Mouse (Mus musculus) stomach, postnatal 0 days (tissue): ENCODE data around the gene Gm11273. TPM values are rescaled to one million over a fixed set of nuclear protein-coding genes. Genes with fewer than 3 reads are reported as not detected.
"Not testable (repeated sequence)": the region's sequence is repeated elsewhere in the genome, so short reads cannot be mapped to it uniquely, and the experiment has no call there.

Source experiments
- ATAC-seq: fragments of 200-750 bp; cut with Nextera tagmentation; 2 replicates; pipeline ENCODE4 v1.8.0; 2017; ENCODE audit not compliant: low FRiP score, low TSS enrichment
- DNase-seq: peaks from one replicate; pipeline ENCODE4 v3.0.0-alpha.2; 2016; ENCODE audit warnings: low spot score
- H3K27ac ChIP-seq: fragments of 300-500 bp; sonication (generic); replicated peaks from 2 replicates; pipeline ENCODE4 v1.5.1; 2014; ENCODE audit warnings: mild to moderate bottlenecking, control low read depth
- H3K27me3 ChIP-seq: fragments of 300-500 bp; sonication (generic); 2 replicates; pipeline ENCODE4 v1.6.1; 2014; ENCODE audit warnings: low read length; ENCODE audit not compliant: control insufficient read depth, insufficient read depth
- H3K36me3 ChIP-seq: fragments of 300-500 bp; sonication (generic); 2 replicates; pipeline ENCODE4 v1.6.1; 2014; ENCODE audit warnings: low read length, mixed read lengths; ENCODE audit not compliant: control insufficient read depth, insufficient read depth
- H3K4me1 ChIP-seq: fragments of 300-500 bp; sonication (generic); replicated peaks from 2 replicates; pipeline ENCODE4 v1.6.1; 2014; ENCODE audit warnings: antibody characterized with exemption; ENCODE audit not compliant: control insufficient read depth, insufficient read depth
- H3K4me2 ChIP-seq: fragments of 300-500 bp; sonication (generic); replicated peaks from 2 replicates; pipeline ENCODE4 v1.6.1; 2014; ENCODE audit warnings: low read depth, mild to moderate bottlenecking, control low read depth, moderate library complexity
- H3K4me3 ChIP-seq: fragments of 300-500 bp; sonication (generic); 2 replicates; pipeline ENCODE4 v1.5.1; 2014; ENCODE audit warnings: low read depth, low read length, control low read depth
- H3K9ac ChIP-seq: fragments of 300-500 bp; sonication (generic); 2 replicates; pipeline ENCODE4 v1.6.1; 2014; ENCODE audit warnings: mild to moderate bottlenecking, low read length, control low read depth, mixed read lengths
- H3K9me3 ChIP-seq: fragments of 300-500 bp; sonication (generic); 2 replicates; pipeline ENCODE4 v1.6.1; 2016; ENCODE audit warnings: low read length; ENCODE audit not compliant: control insufficient read depth
- CTCF ChIP-seq: IDR thresholded peaks from 2 replicates; pipeline ENCODE4 v1.5.1; 2016; ENCODE audit warnings: antibody characterized with exemption, low read depth, mild to moderate bottlenecking, moderate library complexity
- EP300 ChIP-seq: optimal IDR thresholded peaks from 2 replicates; pipeline ENCODE3; 2016; ENCODE audit warnings: antibody characterized with exemption
- WGBS: fragments of 180-500 bp; shearing (Covaris S2); extraction: QIAGEN DNeasy Blood & Tissue Kit; methylation state at CpG from one replicate; pipeline ENCODE4 v1.1.7; 2014; 5-methylcytosine and 5-hydroxymethylcytosine counted together
- polyA plus RNA-seq: library from polyadenylated mRNA; unstranded; fragments of >200 nt; fragmentation: Nextera tagmentation; extraction: Ambion mirVana; gene quantifications from 2 replicates; pipeline ENCODE4 v1.2.1, GENCODE M21; 2015

The Gm11273 gene
- polyA plus RNA-seq, 1 experiment from 2014 or later: 12.3 TPM

DNA sequence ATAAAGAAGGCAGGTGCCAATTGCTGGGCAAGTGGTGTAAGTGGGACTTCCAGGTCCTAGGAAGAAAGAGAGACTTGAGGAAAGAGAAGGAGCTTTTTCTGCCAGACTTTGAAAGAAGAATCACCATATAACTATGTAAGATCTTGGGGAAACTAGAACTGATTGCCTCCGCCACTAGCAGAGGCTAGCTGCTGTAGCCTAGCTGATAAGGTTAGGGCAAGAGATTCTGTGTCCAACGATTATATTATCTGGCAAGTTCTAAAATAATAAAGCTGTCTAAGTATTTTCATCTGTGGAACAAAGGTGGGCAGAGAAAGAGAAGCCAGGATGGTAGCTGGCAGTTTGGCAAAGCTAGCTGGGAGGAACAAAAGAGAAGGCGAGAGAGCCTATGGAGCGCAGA, 28.8 kb downstream of the Gm11273 start:
- Histone ChIP-seq H3K9ac (no peak overlapping the region), H3K27me3 (no peaks in the 10 kb centered on the region), H3K4me2 (no peak overlapping the region), H3K9me3 (no peaks in the 10 kb centered on the region), H3K36me3 (no peaks in the 10 kb centered on the region), H3K27ac (no peak overlapping the region), H3K4me1 (no peaks in the 10 kb centered on the region), H3K4me3 (no peak overlapping the region)
- no peak for DNase-seq
- no peak for TF ChIP-seq EP300
- TF ChIP-seq CTCF: no peak
- 40% methylated on average over 4 of the region's 4 CpGs for WGBS
- ATAC-seq: no peak

DNA sequence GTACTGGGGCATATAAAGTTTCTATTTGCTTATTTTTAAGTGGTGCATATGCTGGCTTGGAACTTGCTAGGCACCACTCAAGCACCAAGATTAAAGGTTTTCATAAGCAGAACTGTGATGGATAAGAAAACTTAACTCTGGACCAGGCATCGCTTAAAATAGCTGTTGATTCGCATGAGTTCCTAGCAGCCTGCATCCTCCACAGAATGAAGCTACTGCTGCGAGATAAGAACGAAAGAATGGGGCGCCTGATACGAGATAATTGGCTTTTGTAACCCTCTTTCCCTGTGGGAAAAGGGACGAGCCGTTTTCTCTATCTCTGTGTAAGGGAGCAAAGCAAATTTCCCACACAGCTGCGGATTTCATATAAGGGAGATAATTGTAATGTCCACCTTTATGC, 32.1 kb downstream of the Gm11273 start:
- no peaks in the 10 kb centered on the region for H3K27me3 ChIP-seq
- no peak overlapping the region for H3K4me3 ChIP-seq
- no peak overlapping the region for H3K4me2 ChIP-seq
- DNase-seq: no peak
- H3K9me3 ChIP-seq: no peaks in the 10 kb centered on the region
- H3K9ac ChIP-seq: no peak overlapping the region
- WGBS: 40% methylated on average over 9 of the region's 9 CpGs
- TF ChIP-seq CTCF: no peak
- TF ChIP-seq EP300: no peak
- no peak for ATAC-seq
- H3K27ac ChIP-seq: no peak overlapping the region
- H3K4me1 ChIP-seq: no peaks in the 10 kb centered on the region
- no peaks in the 10 kb centered on the region for H3K36me3 ChIP-seq

DNA sequence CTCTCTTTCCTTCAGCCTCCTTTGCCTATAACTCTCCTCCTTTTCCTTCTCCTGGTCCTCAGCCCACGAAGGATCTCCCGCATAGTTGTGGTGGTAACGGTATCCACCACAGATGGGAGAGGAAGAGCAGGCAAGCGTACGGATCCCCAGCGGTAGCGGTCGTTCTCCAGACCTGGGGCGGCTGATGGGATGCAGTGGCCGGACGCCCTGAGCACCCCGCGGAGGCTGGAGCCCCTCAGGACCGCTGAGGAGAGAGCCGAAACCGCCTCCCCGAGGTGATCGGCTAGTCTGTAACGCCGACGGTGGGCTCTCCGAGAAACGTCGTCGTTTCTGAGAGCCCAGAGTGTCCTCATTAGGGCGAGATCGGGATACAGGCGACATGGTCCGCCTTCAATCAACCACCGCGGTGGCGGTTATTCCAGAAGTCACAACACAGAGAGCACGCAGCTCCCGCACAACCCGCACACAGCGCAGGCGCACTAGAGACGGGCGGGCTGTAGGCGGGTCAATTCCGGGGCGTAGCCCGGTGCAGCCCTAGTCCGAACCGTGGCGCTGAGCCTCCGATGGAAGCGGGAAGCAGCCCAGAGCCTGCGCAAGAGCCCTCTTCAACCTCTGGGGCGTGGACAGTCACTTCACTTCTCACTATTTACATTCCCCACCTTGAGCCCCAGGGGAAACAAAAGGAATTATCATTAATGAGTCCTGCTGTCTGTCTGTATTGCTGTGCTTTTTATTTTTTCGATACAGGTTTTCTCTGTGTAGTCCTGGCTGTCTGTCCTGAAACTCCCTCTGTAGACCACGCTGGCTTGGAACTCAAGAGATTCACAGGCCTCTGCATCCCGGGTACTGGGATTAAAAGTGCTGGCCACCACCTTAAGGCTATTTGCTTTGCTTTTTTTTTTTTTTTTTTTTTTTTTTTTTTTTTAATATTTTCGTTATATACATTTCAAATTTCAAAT, 32.9 kb downstream of the Gm11273 start, which contains the start of gene Nkapl:
Gene Nkapl, minus strand, starts transcription at position 449 of the 959 bp plus-strand sequence.
- Histone ChIP-seq H3K27me3 (no peaks in the 10 kb centered on the region), H3K27ac (peak within 1 kb of the TSS; percentile 49; the same call in 1 of the 2 replicates), H3K4me1 (no peaks in the 10 kb centered on the region), H3K9me3 (no peaks in the 10 kb centered on the region), H3K9ac (peak within 1 kb of the TSS; percentile 68), H3K4me3 (peak within 1 kb of the TSS; percentile 66), H3K4me2 (peak within 1 kb of the TSS; percentile 94), H3K36me3 (no peaks in the 10 kb centered on the region)
- peak; percentile 98 for ATAC-seq
- peak; percentile 91 for DNase-seq
- WGBS: 2% methylated on average over 54 of the region's 54 CpGs
- no peak for TF ChIP-seq EP300

DNA sequence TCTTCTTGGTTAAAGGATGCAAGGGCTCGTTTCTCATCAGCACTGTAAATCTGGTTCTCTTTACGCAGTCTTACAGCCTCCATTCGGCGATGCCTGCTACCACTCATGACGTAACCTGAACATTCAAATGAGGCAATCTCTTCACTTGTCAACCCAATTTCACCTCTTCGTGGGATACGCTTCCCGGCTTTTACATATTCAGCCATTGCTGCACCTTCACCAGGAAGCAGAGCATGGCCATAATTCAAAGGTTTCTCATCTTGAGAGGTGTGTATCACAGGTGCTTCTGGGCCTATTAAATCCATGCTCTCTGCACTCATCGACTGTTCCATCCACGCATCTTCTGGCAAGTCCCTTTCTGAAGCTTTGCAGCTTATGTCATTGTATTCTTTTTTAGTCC, 33.9 kb downstream of the Gm11273 start:
- DNase-seq (no peak), ATAC-seq (no peak)
- Histone ChIP-seq H3K9me3 (no peaks in the 10 kb centered on the region), H3K27ac (no peak overlapping the region), H3K9ac (no peak overlapping the region), H3K4me1 (no peaks in the 10 kb centered on the region), H3K27me3 (no peaks in the 10 kb centered on the region), H3K4me2 (no peak overlapping the region), H3K36me3 (no peaks in the 10 kb centered on the region), H3K4me3 (no peak overlapping the region)
- 88% methylated on average over 10 of the region's 10 CpGs for WGBS
- no peak for TF ChIP-seq CTCF

DNA sequence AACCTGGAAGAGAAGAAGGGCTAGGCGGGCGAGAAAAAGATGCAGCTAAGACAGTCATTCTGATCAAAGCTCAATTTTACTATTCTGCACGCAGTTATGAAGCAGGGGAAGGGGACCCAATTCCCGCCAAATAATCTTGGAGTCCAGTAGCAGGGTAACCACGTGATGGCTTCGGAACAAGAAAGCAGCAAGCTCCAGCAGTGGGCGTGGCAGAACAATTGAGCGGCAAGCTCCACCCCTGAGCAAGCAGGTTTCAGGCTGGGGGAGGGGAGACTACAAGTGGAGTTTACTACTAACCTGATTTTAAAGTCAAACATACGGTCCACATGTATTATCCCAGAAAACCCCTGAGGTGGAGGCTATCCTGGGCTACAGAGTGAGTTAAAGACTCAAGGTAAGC, 38.7 kb downstream of the Gm11273 start:
- not testable (repeated sequence) for H3K36me3 ChIP-seq, H3K9me3 ChIP-seq, H3K4me1 ChIP-seq, H3K9ac ChIP-seq, H3K4me2 ChIP-seq, H3K27me3 ChIP-seq, ATAC-seq, H3K27ac ChIP-seq, DNase-seq, H3K4me3 ChIP-seq
- WGBS: 47% methylated on average over 9 of the region's 9 CpGs

DNA sequence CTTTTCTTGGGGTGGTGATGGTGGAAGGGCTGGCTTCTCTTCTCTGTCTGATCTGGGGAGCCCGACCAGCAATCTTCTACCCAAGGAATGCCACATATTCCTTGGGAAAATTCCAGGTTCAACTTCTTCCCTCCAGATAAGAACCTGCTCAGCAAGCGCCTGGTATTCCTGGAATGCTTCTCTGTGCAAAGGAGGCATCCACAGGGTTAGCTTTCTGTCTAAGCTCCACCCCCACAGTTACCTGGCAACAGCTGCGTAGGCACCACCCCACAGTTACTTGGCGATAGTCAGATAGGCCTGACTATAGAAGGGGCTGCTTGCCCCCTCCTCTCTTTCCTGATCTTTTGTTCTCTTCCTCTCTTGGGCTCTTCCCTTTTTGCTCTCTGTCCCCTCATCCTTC, 44.9 kb downstream of the Gm11273 start:
- Histone ChIP-seq H3K36me3 (no peaks in the 10 kb centered on the region), H3K9me3 (no peaks in the 10 kb centered on the region), H3K27ac (no peak overlapping the region), H3K27me3 (no peaks in the 10 kb centered on the region), H3K4me2 (no peak overlapping the region), H3K4me3 (no peak overlapping the region), H3K4me1 (no peaks in the 10 kb centered on the region; the same call in 1 of the 2 replicates), H3K9ac (no peak overlapping the region)
- WGBS: 6% methylated on average over 4 of the region's 4 CpGs
- DNase-seq (peak; percentile 68), ATAC-seq (peak; percentile 64)
- TF ChIP-seq EP300: no peak
- no peak for TF ChIP-seq CTCF
